Mouse (Mus musculus): ENCODE results near the gene Mcf2l. TPM values are rescaled to one million over a fixed set of nuclear protein-coding genes. Genes with fewer than 3 reads are reported as not detected.

Mcf2l gene
- polyA plus RNA-seq, 1 experiment from 2014 or later = 16.8 TPM

DNA sequence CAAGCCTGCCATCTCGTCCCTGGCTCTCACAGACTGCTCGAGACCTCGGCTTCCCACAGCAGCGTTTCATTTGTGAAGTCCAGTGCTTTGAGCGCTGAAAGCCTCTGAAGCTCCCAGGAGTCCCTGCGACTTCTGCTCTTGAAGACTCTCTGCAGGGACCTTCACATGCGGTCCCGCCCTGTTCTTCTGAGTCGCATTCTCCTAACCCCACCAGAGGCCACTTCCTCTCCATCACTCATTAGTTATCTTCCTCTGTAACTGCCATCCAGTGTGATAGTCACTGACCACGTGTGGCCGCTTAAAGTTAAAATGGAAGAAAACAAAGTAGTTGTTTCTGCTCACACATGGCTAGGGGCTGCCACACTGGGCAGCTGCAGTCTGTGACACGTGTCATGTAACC is 103.7 kb downstream of the Mcf2l start:
- no peak for DNase-seq (ENCODE audit: low spot score)
- TF ChIP-seq EP300 (IDR thresholded peaks at IDR 0.05) = no peak
- no peak for TF ChIP-seq CTCF (IDR thresholded peaks at IDR 0.05)
- WGBS = 49% methylated on average over 12 of the region's 12 CpGs
- no peak for ATAC-seq
- no peak overlapping the region for H3K27ac ChIP-seq (ENCODE audit: low read length)
- H3K4me3 ChIP-seq (ENCODE audit: low read depth, low read length) = no peak overlapping the region
- no peak overlapping the region for H3K4me2 ChIP-seq (replicated peaks; ENCODE audit: low read depth, low read length)
- no peaks in the 10 kb centered on the region for H3K9me3 ChIP-seq (ENCODE audit: low read length)
- no peak overlapping the region for H3K9ac ChIP-seq (replicated peaks; ENCODE audit: low read depth)
- no peaks in the 10 kb centered on the region for H3K36me3 ChIP-seq (ENCODE audit: insufficient read depth, low read length)
- H3K27me3 ChIP-seq (replicated peaks; ENCODE audit: insufficient read depth, low read length) = no peaks in the 10 kb centered on the region
- H3K4me1 ChIP-seq (ENCODE audit: insufficient read depth, low read depth, low read length) = no peaks in the 10 kb centered on the region

DNA sequence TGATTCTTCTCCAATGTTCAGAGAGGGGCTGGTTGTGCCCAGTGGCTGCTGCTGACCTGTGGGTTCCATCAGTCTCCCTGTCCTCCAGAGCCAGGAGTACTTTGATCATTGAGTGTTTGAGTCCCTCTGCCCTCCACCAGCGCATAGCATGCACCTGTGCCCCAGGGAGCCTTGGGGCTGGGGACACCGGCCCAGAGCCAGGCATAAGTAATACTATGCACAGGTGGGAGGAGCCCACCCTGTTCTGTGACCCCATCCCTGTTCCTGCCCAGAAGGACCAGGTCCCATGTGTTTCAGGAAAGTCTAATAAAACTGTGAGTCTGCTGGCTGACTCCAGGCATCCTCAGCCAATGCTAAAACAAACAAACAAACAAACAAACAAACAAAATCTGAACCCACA is 104.7 kb downstream of the Mcf2l start:
- H3K4me3 ChIP-seq (ENCODE audit: low read depth, low read length) = no peak overlapping the region
- no peaks in the 10 kb centered on the region for H3K4me1 ChIP-seq (ENCODE audit: insufficient read depth, low read depth, low read length)
- no peak overlapping the region for H3K27ac ChIP-seq (ENCODE audit: low read length)
- no peak for DNase-seq (ENCODE audit: low spot score)
- no peak overlapping the region for H3K9ac ChIP-seq (replicated peaks; ENCODE audit: low read depth)
- WGBS = 63% methylated on average over 2 of the region's 2 CpGs
- no peak for TF ChIP-seq CTCF (IDR thresholded peaks at IDR 0.05)
- no peak for TF ChIP-seq EP300 (IDR thresholded peaks at IDR 0.05)
- no peaks in the 10 kb centered on the region for H3K27me3 ChIP-seq (replicated peaks; ENCODE audit: insufficient read depth, low read length)
- H3K36me3 ChIP-seq (ENCODE audit: insufficient read depth, low read length) = no peaks in the 10 kb centered on the region
- no peak for ATAC-seq
- H3K4me2 ChIP-seq (replicated peaks; ENCODE audit: low read depth, low read length) = no peak overlapping the region
- no peaks in the 10 kb centered on the region for H3K9me3 ChIP-seq (ENCODE audit: low read length)

DNA sequence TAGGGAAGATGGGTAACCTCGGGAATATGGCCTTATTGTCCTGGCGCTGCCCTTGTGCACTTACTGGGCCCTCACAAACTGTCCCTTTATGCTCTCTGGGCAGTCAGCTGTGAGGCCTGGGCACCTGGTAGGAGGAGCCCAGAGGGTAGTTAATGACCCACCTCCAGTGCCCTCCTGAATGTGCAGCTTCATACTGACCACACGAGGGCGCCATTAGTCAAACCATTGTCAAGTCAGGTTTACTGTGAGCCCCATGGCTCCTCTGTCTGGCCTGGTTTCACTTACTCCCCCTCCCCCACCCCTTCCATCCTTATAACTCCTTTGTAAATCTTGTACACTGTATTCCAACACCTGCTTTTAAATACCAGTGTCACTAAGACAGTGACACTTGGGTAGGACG is 105.1 kb downstream of the Mcf2l start:
- TF ChIP-seq EP300 (IDR thresholded peaks at IDR 0.05) (no peak), CTCF (IDR thresholded peaks at IDR 0.05) (peak; percentile 86)
- Histone ChIP-seq H3K36me3 (ENCODE audit: insufficient read depth, low read length) (no peaks in the 10 kb centered on the region), H3K27me3 (replicated peaks; ENCODE audit: insufficient read depth, low read length) (no peaks in the 10 kb centered on the region), H3K4me2 (replicated peaks; ENCODE audit: low read depth, low read length) (no peak overlapping the region), H3K9ac (replicated peaks; ENCODE audit: low read depth) (no peak overlapping the region), H3K27ac (ENCODE audit: low read length) (no peak overlapping the region), H3K4me1 (ENCODE audit: insufficient read depth, low read depth, low read length) (no peaks in the 10 kb centered on the region), H3K9me3 (ENCODE audit: low read length) (no peaks in the 10 kb centered on the region), H3K4me3 (ENCODE audit: low read depth, low read length) (no peak overlapping the region)
- peak; percentile 85 for DNase-seq (ENCODE audit: low spot score)
- 27% methylated on average over 5 of the region's 5 CpGs for WGBS
- ATAC-seq = peak; percentile 86

DNA sequence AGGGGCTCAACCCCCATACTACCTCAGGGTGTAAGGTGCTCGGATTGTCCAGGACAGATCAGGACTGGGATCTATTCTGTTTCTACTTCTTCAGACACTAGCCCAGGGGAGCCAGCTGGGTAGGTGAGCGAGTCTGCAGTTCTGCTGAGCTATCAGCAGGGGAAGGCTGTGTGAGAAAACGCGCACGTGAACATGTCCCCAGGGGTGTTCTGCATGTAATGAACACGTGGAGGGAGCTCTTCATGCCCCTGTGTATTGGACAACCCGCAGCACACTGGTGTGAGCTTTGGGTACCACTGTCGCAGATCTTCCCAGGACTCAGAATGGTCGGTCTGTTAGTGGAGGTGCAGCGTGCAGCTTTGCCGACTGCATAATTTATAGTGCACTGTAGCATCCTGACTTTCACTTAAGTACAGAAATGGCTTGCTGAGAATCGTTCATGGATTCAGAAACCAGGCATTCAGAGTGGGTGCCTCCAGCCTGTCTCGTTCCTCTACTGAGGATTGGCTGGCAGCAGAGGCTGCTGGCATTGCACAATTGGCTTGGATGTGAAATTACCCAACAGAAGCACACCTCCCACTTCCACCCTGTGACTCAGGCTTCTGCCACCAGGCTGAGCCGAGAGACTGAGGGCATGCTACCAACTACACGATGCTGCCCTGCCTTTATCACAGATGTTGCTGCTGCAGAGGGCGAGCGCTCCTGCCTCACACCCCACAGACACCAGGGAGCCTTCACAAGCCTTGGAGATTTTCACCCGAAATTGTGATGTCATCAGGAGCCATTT is 110.3 kb downstream of the Mcf2l start:
- WGBS = 80% methylated on average over 18 of the region's 18 CpGs
- DNase-seq (ENCODE audit: low spot score) (peak; percentile 85), ATAC-seq (peak; percentile 84)
- Histone ChIP-seq H3K36me3 (ENCODE audit: insufficient read depth, low read length) (no peaks in the 10 kb centered on the region), H3K4me2 (replicated peaks; ENCODE audit: low read depth, low read length) (no peak overlapping the region), H3K4me1 (ENCODE audit: insufficient read depth, low read depth, low read length) (no peaks in the 10 kb centered on the region), H3K27me3 (replicated peaks; ENCODE audit: insufficient read depth, low read length) (no peaks in the 10 kb centered on the region), H3K4me3 (ENCODE audit: low read depth, low read length) (no peak overlapping the region), H3K27ac (ENCODE audit: low read length) (no peak overlapping the region), H3K9ac (replicated peaks; ENCODE audit: low read depth) (no peak overlapping the region), H3K9me3 (ENCODE audit: low read length) (no peaks in the 10 kb centered on the region)
- peak; percentile 34; the same call in 1 of the 2 replicates for TF ChIP-seq CTCF (IDR thresholded peaks at IDR 0.05)
- TF ChIP-seq EP300 (IDR thresholded peaks at IDR 0.05) = no peak

DNA sequence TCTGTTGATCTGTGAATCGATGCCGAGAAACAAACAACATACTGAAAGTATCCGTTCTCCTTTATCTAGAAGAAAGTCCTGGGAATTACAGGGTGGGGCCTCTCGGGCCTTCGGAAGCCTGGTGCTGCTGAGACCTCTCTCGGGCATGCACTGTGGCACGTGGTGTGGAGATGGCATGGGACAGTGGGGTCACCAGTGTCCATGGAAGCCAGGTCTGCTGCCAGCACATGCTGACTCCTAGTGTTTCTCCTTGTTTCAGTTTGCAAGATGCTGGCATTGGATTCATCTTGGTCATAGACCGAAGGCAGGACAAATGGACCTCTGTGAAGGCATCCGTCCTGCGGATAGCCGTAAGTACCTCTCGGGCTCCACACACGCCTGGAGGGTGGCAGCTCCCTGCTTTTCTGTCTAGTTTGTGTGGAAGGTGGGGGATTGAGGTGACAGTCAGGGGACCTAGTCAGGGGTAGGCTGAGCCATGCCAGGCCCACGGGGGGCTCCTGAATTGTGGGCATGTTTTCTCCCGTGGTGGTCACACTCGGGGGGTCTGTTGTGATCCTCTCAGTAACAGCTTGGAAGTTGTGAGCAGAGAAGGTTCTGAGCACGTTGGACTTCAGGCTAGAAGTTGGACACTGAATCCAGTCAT is 111.1 kb downstream of the Mcf2l start:
- Histone ChIP-seq H3K4me3 (ENCODE audit: low read depth, low read length) (no peak overlapping the region), H3K9me3 (ENCODE audit: low read length) (no peaks in the 10 kb centered on the region), H3K4me1 (ENCODE audit: insufficient read depth, low read depth, low read length) (no peaks in the 10 kb centered on the region), H3K4me2 (replicated peaks; ENCODE audit: low read depth, low read length) (no peak overlapping the region), H3K27ac (ENCODE audit: low read length) (no peak overlapping the region), H3K9ac (replicated peaks; ENCODE audit: low read depth) (no peak overlapping the region), H3K36me3 (ENCODE audit: insufficient read depth, low read length) (no peaks in the 10 kb centered on the region), H3K27me3 (replicated peaks; ENCODE audit: insufficient read depth, low read length) (no peaks in the 10 kb centered on the region)
- TF ChIP-seq CTCF (IDR thresholded peaks at IDR 0.05) (no peak), EP300 (IDR thresholded peaks at IDR 0.05) (no peak)
- no peak for DNase-seq (ENCODE audit: low spot score)
- 85% methylated on average over 17 of the region's 17 CpGs for WGBS
- ATAC-seq = no peak

DNA sequence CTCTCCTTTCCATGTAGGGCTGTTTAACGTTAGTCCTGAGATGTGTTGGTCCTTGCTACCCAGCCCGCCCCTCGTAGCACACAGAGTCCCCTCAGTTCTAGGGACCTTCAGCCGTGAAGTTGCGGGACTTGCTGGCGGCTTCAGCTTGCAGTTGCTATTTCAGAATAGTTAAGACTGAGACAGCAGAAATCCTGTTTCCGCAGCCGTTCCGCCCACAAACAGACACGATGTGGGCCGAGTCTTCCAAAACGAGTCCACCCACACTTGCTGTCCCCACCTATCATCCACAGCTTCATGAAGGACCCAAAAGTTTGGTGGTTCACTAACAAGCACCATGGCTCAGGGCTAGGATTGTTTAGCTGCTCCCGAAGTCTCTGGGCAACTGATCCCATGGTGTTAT is 111.7 kb downstream of the Mcf2l start:
- Histone ChIP-seq H3K4me2 (replicated peaks; ENCODE audit: low read depth, low read length) (no peak overlapping the region), H3K9ac (replicated peaks; ENCODE audit: low read depth) (no peak overlapping the region), H3K9me3 (ENCODE audit: low read length) (no peaks in the 10 kb centered on the region), H3K27me3 (replicated peaks; ENCODE audit: insufficient read depth, low read length) (no peaks in the 10 kb centered on the region), H3K4me3 (ENCODE audit: low read depth, low read length) (no peak overlapping the region), H3K27ac (ENCODE audit: low read length) (no peak overlapping the region), H3K4me1 (ENCODE audit: insufficient read depth, low read depth, low read length) (no peaks in the 10 kb centered on the region), H3K36me3 (ENCODE audit: insufficient read depth, low read length) (no peaks in the 10 kb centered on the region)
- 87% methylated on average over 13 of the region's 13 CpGs for WGBS
- TF ChIP-seq EP300 (IDR thresholded peaks at IDR 0.05) = no peak
- no peak for TF ChIP-seq CTCF (IDR thresholded peaks at IDR 0.05)
- ATAC-seq (no peak), DNase-seq (ENCODE audit: low spot score) (no peak)

All from lung, postnatal 0 days (tissue).